In the genomic region with DNA sequence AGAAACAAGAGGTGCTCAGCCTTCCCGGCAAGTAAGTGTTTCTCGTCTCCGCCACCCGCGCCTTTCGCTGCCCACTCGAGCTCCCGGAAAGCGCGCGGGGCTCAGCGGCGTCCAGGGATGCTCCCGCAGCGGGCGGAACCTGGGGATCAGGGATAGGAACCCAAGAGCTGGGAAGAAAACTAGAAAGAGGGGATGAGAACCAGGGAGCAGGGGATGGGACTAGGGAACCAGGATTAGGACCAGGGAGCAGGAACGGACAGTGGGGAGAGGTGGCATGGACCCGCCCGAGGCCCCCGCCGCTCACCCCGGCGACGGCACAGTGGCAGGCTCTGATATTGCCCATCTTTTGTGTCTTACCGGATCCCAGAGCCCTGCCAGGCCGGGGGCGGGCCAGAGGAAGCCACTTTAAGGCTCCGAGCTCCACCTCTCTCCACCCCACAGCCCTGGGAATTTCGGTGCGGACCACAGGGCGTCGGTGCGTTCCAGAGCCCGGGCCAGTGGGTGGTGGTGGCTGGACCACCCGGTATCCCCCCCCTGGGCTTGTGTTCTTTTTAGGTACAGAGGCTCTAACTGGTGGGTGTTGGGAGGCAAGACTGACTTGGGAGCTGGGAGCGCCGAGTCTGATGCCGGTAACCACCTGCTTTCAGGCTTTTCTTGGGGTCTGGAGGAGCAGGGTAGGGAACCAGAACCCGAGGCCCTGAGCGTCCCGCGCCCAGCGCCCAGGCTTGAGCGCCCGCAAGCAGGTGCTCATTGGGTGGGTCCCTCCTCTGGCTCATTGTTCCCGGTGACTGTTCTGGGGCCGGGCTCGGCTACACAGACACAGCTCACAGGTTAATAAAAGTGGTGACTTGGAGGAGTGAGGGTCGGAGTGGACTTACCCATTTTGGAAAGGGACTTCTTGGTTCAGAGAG, we compare ENCODE assay signal across 8 mouse cellular contexts. TPM values are rescaled to one million over a fixed set of nuclear protein-coding genes. Genes with fewer than 3 reads are reported as not detected.
DNase-seq lines count a peak whose midpoint lies in the region; ATAC-seq and TF ChIP-seq lines count a peak whose summit lies in the region.

No protein-coding gene starts in this region.

- H3K9me3 ChIP-seq in ES-E14 (ENCODE audit: control insufficient read depth, insufficient read depth, low read depth, low read length), result no peaks in the 10 kb centered on the region
- no peaks in the 10 kb centered on the region for H3K9me3 ChIP-seq in hindbrain, embryonic 12.5 days (replicated peaks)
- no peaks in the 10 kb centered on the region for H3K9me3 ChIP-seq in limb, embryonic 14.5 days (ENCODE audit: control insufficient read depth, low read length)
- H3K9me3 ChIP-seq in midbrain, embryonic 16.5 days (replicated peaks; ENCODE audit: control insufficient read depth, low read length, poor library complexity, severe bottlenecking), result no peaks in the 10 kb centered on the region

- no peaks in the 10 kb centered on the region for H3K36me3 ChIP-seq in ES-E14 (ENCODE audit: control insufficient read depth, insufficient read depth, low read length, poor library complexity, severe bottlenecking)
- no peaks in the 10 kb centered on the region for H3K36me3 ChIP-seq in hindbrain, embryonic 12.5 days
- H3K36me3 ChIP-seq in limb, embryonic 14.5 days (ENCODE audit: control insufficient read depth, insufficient read depth, low read length), result no peaks in the 10 kb centered on the region
- no peaks in the 10 kb centered on the region for H3K36me3 ChIP-seq in midbrain, embryonic 16.5 days (ENCODE audit: control insufficient read depth, insufficient read depth, low read length)

- TF ChIP-seq POLR2A in embryonic fibroblast, embryonic 13.5 days (IDR thresholded peaks at IDR 0.05; ENCODE audit: low read depth, low read length), result no peak
- no peak for TF ChIP-seq POLR2A in limb, embryonic 14.5 days (IDR thresholded peaks at IDR 0.05; ENCODE audit: borderline replicate concordance, extremely low read depth, insufficient read depth, insufficient read length)

- TF ChIP-seq CTCF in embryonic fibroblast, embryonic 13.5 days (IDR thresholded peaks at IDR 0.05; ENCODE audit: borderline replicate concordance, insufficient read depth, low read length), result no peak

- H3K27me3 ChIP-seq in hindbrain, embryonic 12.5 days, result peaks cover 29% of the 10 kb centered on the region
- H3K27me3 ChIP-seq in limb, embryonic 14.5 days (ENCODE audit: control insufficient read depth, insufficient read depth, low read length), result peaks cover 44% of the 10 kb centered on the region
- H3K27me3 ChIP-seq in midbrain, embryonic 16.5 days (ENCODE audit: control insufficient read depth, insufficient read depth, low read depth, low read length), result no peaks in the 10 kb centered on the region

- ATAC-seq in hindbrain, embryonic 12.5 days (ENCODE audit: low FRiP score), result peak; percentile 75
- no peak for ATAC-seq in limb, embryonic 14.5 days (ENCODE audit: low FRiP score, low read depth)
- peak; percentile 76 for ATAC-seq in midbrain, embryonic 16.5 days

- no peak overlapping the region for H3K27ac ChIP-seq in ES-E14 (ENCODE audit: insufficient read depth, low read depth, low read length, poor library complexity, severe bottlenecking)
- H3K27ac ChIP-seq in embryonic fibroblast, embryonic 13.5 days (ENCODE audit: insufficient read depth, low read length), result no peak overlapping the region
- peak overlapping the region; percentile 48; the same call in 1 of the 2 replicates for H3K27ac ChIP-seq in hindbrain, embryonic 12.5 days
- no peak overlapping the region for H3K27ac ChIP-seq in limb, embryonic 14.5 days (replicated peaks; ENCODE audit: low read depth, low read length)
- H3K27ac ChIP-seq in midbrain, embryonic 16.5 days (ENCODE audit: low read length), result peak overlapping the region; percentile 81

- peaks cover 0 to 3% of the 10 kb centered on the region in 2 experiments; a peak in 2 of 4 replicates for H3K4me1 ChIP-seq in ES-E14 (ENCODE audit: control insufficient read depth in 2 of 2, insufficient read depth in 2 of 2, low read length in 2 of 2, poor library complexity in 1 of 2)
- H3K4me1 ChIP-seq in embryonic fibroblast, embryonic 13.5 days (ENCODE audit: control insufficient read depth, insufficient read depth, low read length), result no peaks in the 10 kb centered on the region
- H3K4me1 ChIP-seq in hindbrain, embryonic 12.5 days, result peaks cover 10% of the 10 kb centered on the region; the same call in 1 of the 2 replicates
- peaks cover 8% of the 10 kb centered on the region; the same call in 1 of the 2 replicates for H3K4me1 ChIP-seq in limb, embryonic 14.5 days (ENCODE audit: control insufficient read depth, insufficient read depth, low read length)
- peaks cover 2% of the 10 kb centered on the region; the same call in 1 of the 2 replicates for H3K4me1 ChIP-seq in midbrain, embryonic 16.5 days (ENCODE audit: control insufficient read depth, insufficient read depth, low read length)

- H3K9ac ChIP-seq in ES-E14 (ENCODE audit: insufficient read depth, low read depth, low read length, poor library complexity, severe bottlenecking), result no peak overlapping the region; the same call in 1 of the 2 replicates
- peak overlapping the region; percentile 73 for H3K9ac ChIP-seq in hindbrain, embryonic 12.5 days
- peak overlapping the region; percentile 29; the same call in 1 of the 2 replicates for H3K9ac ChIP-seq in limb, embryonic 14.5 days (ENCODE audit: low read depth, low read length, severe bottlenecking)
- peak overlapping the region; percentile 90 for H3K9ac ChIP-seq in midbrain, embryonic 16.5 days (ENCODE audit: low read depth, low read length)

- peak; percentile 7 for DNase-seq in 3134 (ENCODE audit: extremely low read depth, insufficient read length, low spot score)
- no peak for DNase-seq in ES-E14 (ENCODE audit: low read depth, low spot score)
- DNase-seq in limb, embryonic 14.5 days (ENCODE audit: low spot score), result no peak
- no peak for DNase-seq in thymus, postnatal 25 days
- no peak for DNase-seq in adrenal gland, postnatal 25 days

- H3K4me3 ChIP-seq in ES-E14 (ENCODE audit: insufficient read depth in 1 of 2, low read depth in 1 of 2, low read length in 2 of 2, poor library complexity in 1 of 2, severe bottlenecking in 1 of 2), result peak overlapping the region; percentile 59 to 68
- H3K4me3 ChIP-seq in embryonic fibroblast, embryonic 13.5 days (ENCODE audit: insufficient read depth, low read length), result peak overlapping the region; percentile 36
- peak overlapping the region; percentile 58 for H3K4me3 ChIP-seq in hindbrain, embryonic 12.5 days
- peak overlapping the region; percentile 41 for H3K4me3 ChIP-seq in limb, embryonic 14.5 days (replicated peaks; ENCODE audit: low read length)
- H3K4me3 ChIP-seq in midbrain, embryonic 16.5 days (ENCODE audit: low read depth, low read length), result peak overlapping the region; percentile 83

- in situ Hi-C loops in ES-E14 (cut with MboI; ENCODE audit: low sequenced_read_pairs in 2 of 2, unreplicated experiment in 2 of 2), result loop anchor here in 1 of 2 experiments (25.0 kb wide), 1 partner anchor 1097 kb away; no protein-coding TSS in a partner anchor

- peak overlapping the region; percentile 87 for H3K4me2 ChIP-seq in hindbrain, embryonic 12.5 days (replicated peaks)
- peak overlapping the region; percentile 85 for H3K4me2 ChIP-seq in limb, embryonic 14.5 days (replicated peaks; ENCODE audit: low read depth, low read length, severe bottlenecking)
- peak overlapping the region; percentile 79 for H3K4me2 ChIP-seq in midbrain, embryonic 16.5 days (ENCODE audit: low read length)

- WGBS in hindbrain, embryonic 12.5 days, result 1% methylated on average over 48 of the region's 49 CpGs
- 1% methylated on average over 49 of the region's 49 CpGs for WGBS in limb, embryonic 14.5 days
- WGBS in midbrain, embryonic 16.5 days, result under 1% methylated on average over 49 of the region's 49 CpGs

TF ChIP-seq in ES-E14, 5 proteins besides CTCF, POLR2A, EP300 and RAD21:
- TF ChIP-seq ZNF384 (IDR thresholded peaks at IDR 0.05; ENCODE audit: low read depth, low read length), result no peak
- no peak for TF ChIP-seq ZC3H11A (IDR thresholded peaks at IDR 0.05; ENCODE audit: borderline replicate concordance, low read depth, low read length)

RNA-seq across cellular contexts. Expression of a gene that starts 0.7 kb away (rescaled TPM):
- total RNA-seq in ES-E14 (2012; rRNA removed), result 0.26 and 0.54 TPM in 2 replicates
- 3.6 and 4.5 TPM in 2 replicates for polyA plus RNA-seq in embryonic fibroblast, embryonic 13.5 days (2011; ENCODE audit: insufficient read length, low read depth, missing spikeins)
- polyA plus RNA-seq in hindbrain, embryonic 12.5 days (2016; fragmentation: Nextera tagmentation; extraction: Ambion mirVana), result 25.5 and 28.5 TPM in 2 replicates
- polyA plus RNA-seq in limb, embryonic 14.5 days (2012; rRNA removed), result 19.1 and 21.0 TPM in 2 replicates
- polyA plus RNA-seq in limb, embryonic 14.5 days (2014; fragmentation: Nextera tagmentation; extraction: Ambion mirVana), result 12.7 and 12.9 TPM in 2 replicates
- 31.8 and 35.0 TPM in 2 replicates for polyA plus RNA-seq in midbrain, embryonic 16.5 days (2015; fragmentation: Nextera tagmentation; extraction: Ambion mirVana)
- 8.6 and 10.9 TPM in 2 replicates for total RNA-seq in adrenal gland, postnatal 25 days (2021)

Comparison
In these comparisons a context has a peak if more than half of its experiments do, and no peak if none do; other contexts are left out.
1. H3K27ac ChIP-seq: peak in hindbrain, embryonic 12.5 days (single experiment) and midbrain, embryonic 16.5 days (single experiment); none in ES-E14 (single experiment), embryonic fibroblast, embryonic 13.5 days (single experiment) and limb, embryonic 14.5 days (single experiment).
2. Peak in every context shown above with its lines, with median percentiles within 50 percentile points of each other: H3K4me3 ChIP-seq and H3K4me2 ChIP-seq.